Mouse (Mus musculus): ENCODE results near the gene Rabep1.

Gene Rabep1

DNA sequence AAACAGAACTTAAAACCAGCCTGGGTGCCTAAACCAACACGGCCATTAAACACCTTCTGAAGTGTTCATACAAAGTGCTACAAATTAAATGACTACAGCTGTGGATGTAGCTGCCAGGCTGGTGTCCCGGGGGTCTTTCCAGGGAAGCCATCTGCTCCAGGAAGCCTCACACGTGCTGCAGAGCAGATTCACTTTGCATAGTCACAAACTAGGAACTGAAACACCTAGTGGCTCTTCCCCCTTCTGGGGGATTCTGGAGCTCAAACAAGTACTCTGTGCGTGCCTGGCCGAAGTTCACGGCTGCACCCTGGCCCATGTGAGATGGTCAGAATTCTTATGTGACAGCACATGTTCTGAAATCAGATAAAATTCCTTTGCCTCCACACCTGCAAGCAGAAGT, 135.7 kb downstream of the Rabep1 start:
- no peak for DNase-seq

DNA sequence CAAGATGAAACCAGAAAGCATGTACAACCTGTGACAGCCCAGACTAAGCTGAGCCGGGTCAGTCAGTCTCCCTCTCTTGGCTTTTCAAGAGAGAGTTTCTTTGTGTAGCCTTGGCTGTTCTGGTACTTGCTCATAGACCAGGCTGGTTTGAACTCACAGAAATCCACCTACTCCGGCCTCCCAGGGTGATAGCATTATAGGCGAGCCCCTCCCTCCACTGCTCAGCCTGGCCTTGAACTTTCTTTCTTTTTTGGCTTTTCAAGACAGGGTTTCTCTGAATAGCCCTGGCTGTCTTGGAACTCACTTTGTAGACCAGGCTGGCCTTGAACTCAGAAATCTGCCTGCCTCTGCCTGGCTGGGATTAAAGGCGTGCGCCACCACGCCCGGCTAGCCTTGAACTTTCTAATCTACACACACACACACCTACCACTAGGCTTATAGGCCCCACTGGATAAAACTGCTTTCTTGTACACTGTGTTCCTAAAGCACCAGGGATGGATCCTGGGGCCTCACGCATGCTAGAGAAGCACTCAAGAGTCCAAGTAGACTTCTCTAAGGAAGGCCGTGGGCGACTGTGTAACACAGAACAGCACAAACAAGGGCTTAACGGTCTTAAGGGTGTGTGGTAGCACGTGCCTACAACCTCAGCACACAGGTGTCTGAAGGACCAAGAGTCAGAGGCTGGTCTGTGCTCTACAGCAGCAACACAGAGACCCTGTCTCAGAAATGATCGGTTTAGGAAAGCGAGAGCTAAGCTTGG, 136.4 kb downstream of the Rabep1 start:
- no peak for DNase-seq

DNA sequence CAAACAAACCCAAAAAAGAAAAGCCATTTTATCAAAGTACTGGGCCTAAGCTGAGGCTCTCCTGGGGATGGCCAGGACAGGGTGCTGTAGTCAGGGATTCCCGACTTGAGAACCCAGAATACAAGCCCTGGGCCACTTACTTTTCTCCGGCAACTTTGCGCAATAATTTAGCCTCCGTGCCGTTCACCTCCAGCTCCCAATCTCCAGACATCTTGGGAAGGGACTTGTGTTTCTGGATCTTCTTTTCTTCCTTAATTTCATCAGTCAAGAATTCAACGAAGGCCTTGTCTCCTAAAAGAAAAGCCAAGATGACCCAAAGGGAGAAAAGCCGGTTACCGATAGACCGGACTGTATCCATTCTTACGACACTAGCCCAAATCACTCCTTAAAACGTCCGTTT, 137.5 kb downstream of the Rabep1 start:
- no peak for DNase-seq

DNA sequence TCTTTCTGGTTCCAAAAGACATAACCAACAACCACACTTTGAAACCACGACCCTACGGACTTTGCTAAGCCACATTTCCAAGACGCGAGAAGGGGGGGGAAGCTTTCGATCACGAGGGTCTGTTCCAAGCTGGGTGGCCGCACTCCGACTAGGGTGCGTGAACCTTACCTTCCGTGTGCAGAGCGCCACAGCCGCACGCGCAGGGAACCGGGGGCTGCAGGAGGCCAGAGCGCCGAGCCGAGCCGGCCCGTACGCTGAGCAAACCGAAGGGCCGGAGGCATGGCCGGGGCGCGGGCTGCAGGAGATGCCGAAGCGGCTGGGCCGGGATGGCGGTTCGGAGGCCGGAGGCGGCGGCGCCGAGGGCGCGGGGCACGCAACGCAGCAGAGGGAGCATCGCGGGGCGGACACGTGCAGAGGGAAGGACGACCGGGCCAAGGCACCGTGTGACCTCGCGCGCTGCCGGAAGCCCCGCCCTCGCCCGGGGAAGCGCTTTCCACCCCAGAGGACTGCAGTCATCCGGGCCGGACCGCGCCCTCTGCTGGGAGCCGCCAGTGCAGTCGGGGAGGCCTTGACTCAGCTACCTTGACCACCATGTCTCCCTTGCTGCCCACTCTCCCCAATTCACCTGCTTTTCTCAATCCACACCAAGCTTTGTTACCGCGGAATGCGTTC, 138.1 kb downstream of the Rabep1 start, which contains the start of gene C1qbp:
TSS of gene C1qbp (minus strand) at position 470 of the 672 bp plus-strand sequence.
- DNase-seq: peak; percentile 95

Data from cerebellum, adult 8-10 months (tissue).